Mouse (Mus musculus) cerebellum, adult 2 months (tissue): ENCODE measurements at regions not wholly inside any gene's neighbourhood (a gene's known extent, or its start where the extent isn't known, plus 50 kb on each side); places are given as distances from the start of the nearest gene placed in this dataset.

Experiments
- CTCF ChIP-seq: fragments of 200-500 bp; IDR thresholded peaks from 2 replicates; pipeline ENCODE4 v1.5.1; 2011; ENCODE audit warnings: low read depth, mild to moderate bottlenecking, control low read depth, low read length, moderate library complexity, borderline replicate concordance; ENCODE audit not compliant: insufficient read depth
- POLR2A ChIP-seq: fragments of 200-500 bp; IDR thresholded peaks from 2 replicates; pipeline ENCODE4 v1.6.1; 2011; ENCODE audit warnings: low read length, control low read depth, borderline replicate concordance; ENCODE audit not compliant: insufficient read depth

- TF ChIP-seq CTCF (no peak), POLR2A (no peak)
Measured at GRCm38 (mm10) chr1:119147506-119147905, 94.1 kb upstream of the Gli2 start.
